Mouse (Mus musculus): Measurements from ENCODE around the gene Vmn2r103. TPM values are rescaled to one million over a fixed set of nuclear protein-coding genes. Genes with fewer than 3 reads are reported as not detected.

Vmn2r103 gene
- not detected in 2 replicates for polyA plus RNA-seq (2016; fragmentation: Nextera tagmentation; extraction: Ambion mirVana)

- 53% methylated on average over 4 of the region's 4 CpGs for WGBS
- Histone ChIP-seq H3K4me2 (no peak within 1 kb of the TSS), H3K9me3 (replicated peaks) (no peaks in the 10 kb centered on the region; the same call in 1 of the 2 replicates), H3K4me3 (no peak within 1 kb of the TSS), H3K9ac (no peak within 1 kb of the TSS), H3K36me3 (no peaks in the 10 kb centered on the region), H3K4me1 (replicated peaks) (no peaks in the 10 kb centered on the region), H3K27me3 (replicated peaks) (no peaks in the 10 kb centered on the region), H3K27ac (ENCODE audit: poor library complexity, severe bottlenecking) (no peak within 1 kb of the TSS)
- ATAC-seq (ENCODE audit: insufficient number of reproducible peaks, low FRiP score): no peak
Observed at GRCm38 (mm10) chr17:19773063-19773462, at the start of gene Vmn2r103. Gene Vmn2r103 (plus strand): TSS chr17:19773363.

- no peaks in the 10 kb centered on the region; the same call in 1 of the 2 replicates for H3K9me3 ChIP-seq (replicated peaks)
- ATAC-seq (ENCODE audit: insufficient number of reproducible peaks, low FRiP score): no peak
- no peaks in the 10 kb centered on the region for H3K4me1 ChIP-seq (replicated peaks)
- 80% methylated on average over 4 of the region's 4 CpGs for WGBS
- H3K27me3 ChIP-seq (replicated peaks): no peaks in the 10 kb centered on the region
- no peak overlapping the region for H3K4me2 ChIP-seq
- H3K9ac ChIP-seq: no peak overlapping the region
- H3K27ac ChIP-seq (ENCODE audit: poor library complexity, severe bottlenecking): no peak overlapping the region
- H3K4me3 ChIP-seq: no peak overlapping the region
- H3K36me3 ChIP-seq: no peaks in the 10 kb centered on the region
Observed at GRCm38 (mm10) chr17:19778994-19779393, 5.8 kb downstream of the Vmn2r103 start.

GRCm38 (mm10) chr17:19789248-19789647 is 16.1 kb downstream of the Vmn2r103 start:
- Histone ChIP-seq H3K9me3 (replicated peaks) (peaks cover 5% of the 10 kb centered on the region), H3K27ac (ENCODE audit: poor library complexity, severe bottlenecking) (no peak overlapping the region), H3K4me1 (replicated peaks) (no peaks in the 10 kb centered on the region), H3K9ac (no peak overlapping the region), H3K4me3 (no peak overlapping the region), H3K4me2 (no peak overlapping the region), H3K36me3 (no peaks in the 10 kb centered on the region), H3K27me3 (replicated peaks) (no peaks in the 10 kb centered on the region)
- WGBS: 63% methylated on average over 1 of the region's 1 CpGs
- no peak for ATAC-seq (ENCODE audit: insufficient number of reproducible peaks, low FRiP score)

Other genes starting within 250 kb of the Vmn2r103 start
- gene Vmn2r101, start 196.1 kb upstream of the Vmn2r103 start, polyA plus RNA-seq (2016; fragmentation: Nextera tagmentation; extraction: Ambion mirVana): not detected in 2 replicates
- not detected in 2 replicates for gene Vmn2r102, start 113.0 kb upstream of the Vmn2r103 start, polyA plus RNA-seq (2016; fragmentation: Nextera tagmentation; extraction: Ambion mirVana)